Mouse (Mus musculus) lung, adult 2 months (tissue): ENCODE results near the gene Fignl2.

Source experiments
- CTCF ChIP-seq: fragments of 200-500 bp; IDR thresholded peaks from 2 replicates; pipeline ENCODE4 v1.5.1; 2011; ENCODE audit warnings: mild to moderate bottlenecking, low read length, control low read depth; ENCODE audit not compliant: insufficient read depth
- POLR2A ChIP-seq: fragments of 200-500 bp; IDR thresholded peaks from 2 replicates; pipeline ENCODE4 v1.6.1; 2011; ENCODE audit warnings: low read depth, mild to moderate bottlenecking, control low read depth, low read length, borderline replicate concordance; ENCODE audit errors: extremely low read depth

DNA sequence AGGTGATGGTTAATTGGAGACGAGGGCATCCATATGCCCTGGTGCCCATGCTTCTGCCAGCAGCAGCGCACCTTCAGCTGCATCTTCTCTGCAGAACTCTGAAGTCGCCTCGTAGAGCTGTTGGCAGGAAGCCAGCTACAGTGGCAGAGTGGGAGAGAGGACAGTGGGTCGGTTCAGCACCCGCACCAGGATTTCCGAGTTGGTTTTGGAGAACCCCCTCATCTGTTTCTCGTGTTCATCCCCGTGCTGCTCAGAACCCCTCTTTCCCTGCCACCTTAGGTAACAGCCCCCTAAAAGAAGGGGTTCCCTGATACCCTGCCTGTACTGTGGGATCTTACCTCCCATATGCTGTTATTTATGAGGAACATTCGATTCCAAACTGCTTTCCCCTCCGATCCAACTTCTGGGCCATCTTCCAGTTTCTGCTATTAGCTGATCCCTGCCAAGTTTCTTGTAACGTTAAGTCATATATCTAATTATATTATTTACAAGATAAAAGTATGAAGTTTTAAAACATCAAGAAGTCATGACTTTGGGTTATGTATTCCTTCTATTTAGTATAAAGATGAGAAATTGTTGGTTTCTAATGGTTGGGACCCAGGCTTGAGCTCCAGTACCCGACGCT lies 69.9 kb downstream of the Fignl2 start:
- TF ChIP-seq POLR2A: no peak
- no peak for TF ChIP-seq CTCF
